Mouse (Mus musculus) forebrain, postnatal 0 days (tissue): ENCODE data around the gene Gm9821. TPM values are rescaled to one million over a fixed set of nuclear protein-coding genes. Genes with fewer than 3 reads are reported as not detected.

Experiments used
- ATAC-seq: fragments of 200-750 bp; cut with Nextera tagmentation; 2 replicates; pipeline ENCODE4 v1.8.0; 2017; ENCODE audit warnings: mild to moderate bottlenecking, moderate library complexity
- DNase-seq: peaks from one replicate; pipeline ENCODE4 v3.0.0-alpha.2; 2015
- H3K27ac ChIP-seq: fragments of 300-500 bp; sonication (generic); 2 replicates; pipeline ENCODE4 v1.5.1; 2014; ENCODE audit warnings: low read depth, mild to moderate bottlenecking, antibody characterized with exemption, low read length, moderate library complexity, mixed read lengths
- H3K27me3 ChIP-seq: fragments of 300-500 bp; sonication (generic); 2 replicates; pipeline ENCODE4 v1.6.1; 2014; ENCODE audit warnings: mild to moderate bottlenecking, low read length, mixed read lengths; ENCODE audit not compliant: insufficient read depth
- H3K36me3 ChIP-seq: fragments of 300-500 bp; sonication (generic); 2 replicates; pipeline ENCODE4 v1.6.1; 2014; ENCODE audit warnings: mild to moderate bottlenecking, moderate library complexity; ENCODE audit not compliant: insufficient read depth
- H3K4me1 ChIP-seq: fragments of 300-500 bp; sonication (generic); 2 replicates; pipeline ENCODE4 v1.6.1; 2014; ENCODE audit warnings: antibody characterized with exemption; ENCODE audit not compliant: insufficient read depth
- H3K4me2 ChIP-seq: fragments of 300-500 bp; sonication (generic); 2 replicates; pipeline ENCODE4 v1.6.1; 2014; ENCODE audit warnings: low read depth, mild to moderate bottlenecking, moderate library complexity
- H3K4me3 ChIP-seq: fragments of 300-500 bp; sonication (generic); 2 replicates; pipeline ENCODE4 v1.5.1; 2014; ENCODE audit warnings: low read depth, low read length, mixed read lengths
- H3K9ac ChIP-seq: fragments of 300-500 bp; sonication (generic); 2 replicates; pipeline ENCODE4 v1.6.1; 2014; ENCODE audit warnings: mild to moderate bottlenecking
- H3K9me3 ChIP-seq: fragments of 300-500 bp; sonication (generic); 2 replicates; pipeline ENCODE4 v1.6.1; 2016; ENCODE audit warnings: low read length
- CTCF ChIP-seq: sonication (generic); IDR thresholded peaks from 2 replicates; pipeline ENCODE4 v1.5.1; 2016; ENCODE audit warnings: antibody characterized with exemption, control low read depth, low read depth
- WGBS: fragments of 180-500 bp; shearing (Covaris S2); extraction: QIAGEN DNeasy Blood & Tissue Kit; methylation state at CpG from one replicate; pipeline ENCODE4 v1.1.7; 2014; 5-methylcytosine and 5-hydroxymethylcytosine counted together
- polyA plus RNA-seq: library from polyadenylated mRNA; unstranded; fragments of >200 nt; fragmentation: Nextera tagmentation; extraction: Ambion mirVana; gene quantifications from 2 replicates; pipeline ENCODE4 v1.2.1, GENCODE M21; 2015
- total RNA-seq: library from RNA; depleted of rRNA; stranded (reverse); fragments of >200 nt; gene quantifications from 2 replicates; pipeline ENCODE4 v1.2.3, GENCODE M21; 2014

Gm9821 gene
- total and polyA plus RNA-seq, 2 experiments from 2014 or later, result not detected

DNA sequence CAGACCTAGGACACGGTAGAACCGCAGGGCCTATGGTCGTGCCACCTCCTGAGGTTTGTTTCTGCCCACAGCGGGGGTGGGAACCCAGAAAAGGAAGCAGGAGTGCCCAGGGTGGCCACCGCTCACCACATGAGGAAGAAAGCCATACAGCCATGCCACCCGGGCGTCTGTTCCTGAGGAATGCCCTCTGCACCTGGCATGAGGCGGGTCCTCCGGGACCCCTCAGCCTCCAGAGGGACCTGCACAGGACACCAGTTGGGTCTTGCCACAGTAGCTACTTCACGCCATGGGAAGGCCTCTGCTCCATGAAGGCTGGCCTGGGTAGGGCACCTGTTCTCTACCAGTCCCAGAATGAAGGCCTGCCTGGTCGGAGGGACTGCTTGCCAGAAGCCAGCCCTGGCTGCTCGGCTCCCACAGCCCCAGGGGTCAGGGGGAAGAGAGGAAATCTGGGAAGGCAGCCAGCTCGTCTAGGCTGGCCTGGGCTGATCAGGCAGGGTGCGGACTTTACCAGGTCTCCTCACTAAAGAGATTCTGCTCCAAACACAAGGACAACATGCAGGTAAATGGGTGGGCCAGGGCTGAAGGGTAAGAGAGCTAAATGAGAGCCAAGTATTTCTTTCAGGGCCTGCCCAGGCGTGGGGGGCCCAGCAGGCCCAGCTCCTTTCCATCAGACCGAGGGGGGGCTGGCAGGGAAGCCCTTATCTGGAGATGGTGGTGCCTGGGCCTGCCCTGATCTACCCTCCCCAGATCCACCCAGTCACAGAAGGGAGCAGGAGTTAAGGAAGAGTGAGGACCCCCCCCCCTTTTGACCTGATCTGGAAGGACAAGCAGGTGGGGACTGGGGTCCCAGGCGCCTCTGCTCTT is 4.1 kb downstream of the Gm9821 start:
- ATAC-seq (peak; percentile 24), DNase-seq (no peak)
- Histone ChIP-seq H3K4me1 (peaks cover 8% of the 10 kb centered on the region), H3K9ac (peak overlapping the region; percentile 37; the same call in 1 of the 2 replicates), H3K9me3 (no peaks in the 10 kb centered on the region), H3K4me2 (peak overlapping the region; percentile 26), H3K36me3 (no peaks in the 10 kb centered on the region), H3K4me3 (no peak overlapping the region), H3K27ac (peak overlapping the region; percentile 59; the same call in 1 of the 2 replicates), H3K27me3 (no peaks in the 10 kb centered on the region)
- 62% methylated on average over 17 of the region's 17 CpGs for WGBS
- TF ChIP-seq CTCF, result no peak

DNA sequence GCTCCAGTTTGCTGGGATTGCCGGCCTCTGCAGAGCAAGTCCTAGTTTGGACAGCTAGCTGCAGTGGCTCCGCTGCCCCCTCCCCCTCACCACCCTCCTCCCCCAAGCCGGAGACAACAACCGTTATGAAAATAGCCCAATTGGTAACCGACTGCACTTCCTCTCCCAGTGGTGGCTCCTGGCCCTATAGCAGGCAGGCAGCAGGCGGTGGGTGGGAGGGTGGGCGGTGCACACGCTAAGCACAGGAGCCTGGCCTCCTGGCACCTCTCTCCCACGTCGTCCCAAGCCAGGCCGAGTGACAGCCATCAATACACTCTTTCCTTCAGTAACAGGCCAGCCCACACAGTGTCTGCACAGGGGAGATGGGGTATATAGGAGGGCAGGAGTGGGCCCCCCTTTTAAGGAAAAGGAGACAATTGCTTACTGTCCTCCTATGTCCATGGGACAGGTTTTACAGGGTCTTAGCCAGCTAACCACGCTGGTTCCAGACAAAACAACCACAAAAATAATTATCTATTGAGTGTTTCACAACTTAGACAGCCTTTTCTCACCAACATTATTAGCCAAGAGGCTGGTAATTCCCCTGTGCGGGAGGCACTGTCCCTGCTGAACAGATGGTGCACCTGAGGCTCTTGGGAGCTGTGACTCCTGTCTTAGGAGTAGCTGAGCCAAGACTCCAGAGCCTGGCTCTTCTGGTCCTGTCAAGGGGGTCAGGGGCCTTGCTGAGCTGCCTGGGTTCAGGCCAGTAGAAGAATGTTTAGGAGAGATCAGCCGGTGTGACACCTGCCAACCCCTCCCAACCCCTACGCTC is 5.0 kb downstream of the Gm9821 start:
- DNase-seq, result no peak

DNA sequence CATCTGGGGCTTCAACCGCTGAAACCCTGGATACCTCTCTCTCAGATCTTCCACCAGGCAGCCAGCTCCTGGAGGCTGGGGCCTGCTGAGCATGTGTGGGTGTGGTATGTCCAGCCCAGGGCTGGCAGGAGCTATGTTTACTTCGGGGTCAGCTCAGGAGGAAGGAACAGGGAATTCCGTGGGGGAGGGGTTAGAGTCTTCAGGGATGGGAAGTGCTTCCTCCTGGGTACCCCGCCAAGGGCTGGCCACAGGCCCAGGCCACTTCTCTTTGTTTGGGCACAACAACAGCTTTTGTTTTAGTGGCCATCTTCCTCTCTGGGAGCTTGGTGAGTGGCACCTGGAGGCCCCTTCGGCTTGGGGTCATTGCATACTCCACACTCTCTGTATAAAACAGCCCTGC is 8.3 kb downstream of the Gm9821 start:
- Histone ChIP-seq H3K4me1 (peaks cover 11% of the 10 kb centered on the region), H3K4me2 (no peak overlapping the region), H3K9ac (no peak overlapping the region), H3K9me3 (no peaks in the 10 kb centered on the region), H3K27ac (no peak overlapping the region), H3K27me3 (no peaks in the 10 kb centered on the region), H3K4me3 (no peak overlapping the region), H3K36me3 (no peaks in the 10 kb centered on the region)
- WGBS, result 29% methylated on average over 5 of the region's 5 CpGs
- TF ChIP-seq CTCF, result no peak
- ATAC-seq, result no peak
- DNase-seq, result no peak

More for the DNA sequence above, 5.0 kb downstream of the Gm9821 start:
- H3K27ac ChIP-seq, result 0 out of 2 replicates have a peak overlapping the region, but pooled peaks have one; percentile 59
- peak overlapping the region; percentile 26 for H3K4me2 ChIP-seq
- peaks cover 8% of the 10 kb centered on the region for H3K4me1 ChIP-seq
- no peak overlapping the region for H3K4me3 ChIP-seq
- H3K27me3 ChIP-seq, result no peaks in the 10 kb centered on the region
- peak; percentile 69 for ATAC-seq
- H3K9ac ChIP-seq, result 0 out of 2 replicates have a peak overlapping the region, but pooled peaks have one; percentile 37
- H3K36me3 ChIP-seq, result no peaks in the 10 kb centered on the region
- TF ChIP-seq CTCF, result no peak
- H3K9me3 ChIP-seq, result no peaks in the 10 kb centered on the region
- WGBS, result 16% methylated on average over 15 of the region's 15 CpGs

DNA sequence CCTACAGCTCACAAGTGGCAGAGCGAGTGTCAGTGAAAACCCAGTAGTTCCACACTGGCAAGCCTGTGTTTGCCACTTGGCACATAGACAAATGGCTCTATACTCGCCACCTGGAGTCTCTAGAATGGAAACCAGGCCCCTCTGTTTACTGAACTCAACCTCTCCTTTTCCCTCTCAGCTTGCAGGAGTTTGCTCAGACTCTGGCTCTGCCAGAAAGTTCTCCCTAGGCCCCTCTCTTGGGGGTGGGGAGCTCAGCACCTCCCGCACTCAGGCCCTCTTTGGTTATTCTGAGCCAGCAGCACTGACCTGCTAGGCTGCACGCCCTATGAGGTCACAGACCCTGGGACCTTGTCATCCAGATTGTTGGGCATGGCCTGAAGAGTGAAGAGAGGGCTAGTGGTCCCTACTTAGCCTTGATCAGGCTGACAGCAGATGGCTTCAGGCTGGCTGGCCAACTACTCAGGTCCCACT is 9.7 kb downstream of the Gm9821 start:
- no peak overlapping the region for H3K4me2 ChIP-seq
- no peak overlapping the region for H3K27ac ChIP-seq
- no peaks in the 10 kb centered on the region for H3K36me3 ChIP-seq
- peaks cover 3% of the 10 kb centered on the region; the same call in 1 of the 2 replicates for H3K4me1 ChIP-seq
- WGBS, result 63% methylated on average over 4 of the region's 4 CpGs
- no peak for ATAC-seq
- no peak overlapping the region for H3K9ac ChIP-seq
- no peak overlapping the region for H3K4me3 ChIP-seq
- no peaks in the 10 kb centered on the region for H3K27me3 ChIP-seq
- no peaks in the 10 kb centered on the region for H3K9me3 ChIP-seq
- no peak for DNase-seq
- no peak for TF ChIP-seq CTCF

DNA sequence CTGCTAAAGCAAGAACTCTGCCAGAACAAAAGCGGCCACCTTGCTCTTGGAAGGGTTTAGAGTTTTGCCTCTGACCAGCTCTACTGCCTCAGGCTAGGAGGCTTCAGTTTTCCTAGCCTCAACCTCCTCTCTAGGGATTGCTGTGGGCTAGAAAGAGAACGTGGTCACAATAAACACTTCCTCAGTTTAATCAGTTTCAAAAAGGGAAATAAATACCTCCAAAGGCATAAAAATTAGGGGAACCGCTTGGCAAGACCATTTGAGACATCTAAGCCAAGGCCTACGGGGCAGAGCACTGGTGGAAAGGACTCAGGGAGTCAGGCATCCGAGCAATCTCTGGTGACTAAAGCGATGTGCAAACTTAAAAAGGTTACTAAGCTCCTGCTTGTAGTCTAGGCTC is 10.4 kb downstream of the Gm9821 start:
- WGBS, result 83% methylated on average over 6 of the region's 6 CpGs
- Histone ChIP-seq H3K4me3 (no peak overlapping the region), H3K9ac (no peak overlapping the region), H3K9me3 (no peaks in the 10 kb centered on the region), H3K4me2 (no peak overlapping the region), H3K27me3 (no peaks in the 10 kb centered on the region), H3K27ac (no peak overlapping the region), H3K4me1 (peaks cover 2% of the 10 kb centered on the region; the same call in 1 of the 2 replicates), H3K36me3 (no peaks in the 10 kb centered on the region)
- ATAC-seq (no peak), DNase-seq (no peak)
- no peak for TF ChIP-seq CTCF

DNA sequence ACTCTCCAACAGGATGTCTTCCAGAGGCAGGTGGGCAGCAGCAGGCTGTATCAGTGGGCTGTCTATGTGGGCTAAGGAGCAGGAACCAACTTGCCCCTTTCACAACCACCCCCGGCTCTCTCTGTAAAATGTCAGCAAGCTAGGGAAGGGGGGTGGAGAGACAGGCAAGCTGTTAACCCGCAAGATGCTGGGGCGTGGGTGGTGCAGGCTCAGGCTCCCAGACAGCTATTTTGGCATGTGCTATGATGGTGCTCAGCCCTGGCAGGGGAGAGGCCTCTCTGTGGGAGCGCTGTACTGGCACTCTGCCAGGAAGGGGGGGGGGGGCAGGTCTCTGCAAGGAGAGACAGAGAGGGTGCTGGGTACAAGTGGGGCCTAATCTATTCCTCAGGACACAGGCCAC is 11.6 kb downstream of the Gm9821 start:
- peak; percentile 88 for ATAC-seq
- H3K9ac ChIP-seq, result no peak overlapping the region
- DNase-seq, result peak; percentile 62
- no peak overlapping the region for H3K4me3 ChIP-seq
- peak overlapping the region; percentile 17; the same call in 1 of the 2 replicates for H3K4me2 ChIP-seq
- H3K9me3 ChIP-seq, result no peaks in the 10 kb centered on the region
- peak overlapping the region; percentile 66 for H3K27ac ChIP-seq
- no peak for TF ChIP-seq CTCF
- 15% methylated on average over 4 of the region's 4 CpGs for WGBS
- H3K36me3 ChIP-seq, result no peaks in the 10 kb centered on the region
- H3K27me3 ChIP-seq, result no peaks in the 10 kb centered on the region
- peaks cover 2% of the 10 kb centered on the region; the same call in 1 of the 2 replicates for H3K4me1 ChIP-seq
